Mouse (Mus musculus) G1E (cell line): Measurements from ENCODE around the gene S1pr2. TPM values are rescaled to one million over a fixed set of nuclear protein-coding genes. Genes with fewer than 3 reads are reported as not detected.

Source experiments
- ATAC-seq: 2 replicates; pipeline ENCODE4 v1.8.0; 2016; ENCODE audit warnings: mild to moderate bottlenecking; ENCODE audit not compliant: insufficient number of reproducible peaks, poor library complexity, low FRiP score, severe bottlenecking; ENCODE audit errors: extremely low read depth
- DNase-seq: peaks from one replicate; pipeline ENCODE4 v3.0.0; 2012; ENCODE audit warnings: low spot score
- H3K27me3 ChIP-seq: 2 replicates; pipeline ENCODE4 v1.6.1; 2012; ENCODE audit warnings: mild to moderate bottlenecking, low read length, inconsistent platforms; ENCODE audit not compliant: insufficient read depth
- H3K36me3 ChIP-seq: replicated peaks from 2 replicates; pipeline ENCODE3; 2012; ENCODE audit warnings: mild to moderate bottlenecking, inconsistent platforms
- H3K4me1 ChIP-seq: 2 replicates; pipeline ENCODE4 v1.6.1; 2012; ENCODE audit warnings: low read depth, low read length, inconsistent platforms, mixed read lengths; ENCODE audit not compliant: insufficient read depth
- H3K4me3 ChIP-seq: 2 replicates; pipeline ENCODE4 v1.5.1; 2012; ENCODE audit warnings: low read depth, mild to moderate bottlenecking, inconsistent platforms, low read length, moderate library complexity, mixed read lengths
- H3K9me3 ChIP-seq: replicated peaks from 2 replicates; pipeline ENCODE4 v1.6.1; 2012; ENCODE audit warnings: inconsistent platforms
- CTCF ChIP-seq: IDR thresholded peaks from 2 replicates; pipeline ENCODE4 v1.5.1; 2012; ENCODE audit warnings: low read depth, low read length, inconsistent platforms, mixed read lengths
- GATA1 ChIP-seq: IDR thresholded peaks from 2 replicates; pipeline ENCODE4 v1.6.1; 2012; ENCODE audit warnings: borderline replicate concordance, low read length, inconsistent platforms, mixed read lengths
- GATA2 ChIP-seq: IDR thresholded peaks from 2 replicates; pipeline ENCODE4 v1.6.1; 2012; ENCODE audit warnings: low read depth, low read length, inconsistent platforms, borderline replicate concordance
- POLR2AphosphoS5 ChIP-seq: IDR thresholded peaks from 2 replicates; pipeline ENCODE4 v1.6.1; 2012; ENCODE audit warnings: low read depth, low read length, inconsistent platforms; ENCODE audit not compliant: insufficient replicate concordance
- TAL1 ChIP-seq: conservative IDR thresholded peaks from 2 replicates; pipeline ENCODE4 v1.6.1; 2012; ENCODE audit warnings: low read depth, low read length, inconsistent platforms, mixed read lengths
- polyA plus RNA-seq: library from polyadenylated mRNA; stranded (reverse); fragments of >175 nt; gene quantifications from 2 replicates; pipeline ENCODE4 v1.2.3, GENCODE M21; 2012
- total RNA-seq, 2 experiments: library from RNA; stranded (forward) in 1 of 2; stranded (reverse) in 1 of 2; fragments of 200-1000 nt in 1 of 2; fragments of >200 nt in 1 of 2; fragmentation: Nextera tagmentation in 1 of 2; gene quantifications; 2 replicates each; pipeline ENCODE4 v1.2.3; 2014 to 2017

Gene S1pr2
- total and polyA plus RNA-seq, 3 experiments = 1.6 to 8.4 (median 2.1) TPM

DNA sequence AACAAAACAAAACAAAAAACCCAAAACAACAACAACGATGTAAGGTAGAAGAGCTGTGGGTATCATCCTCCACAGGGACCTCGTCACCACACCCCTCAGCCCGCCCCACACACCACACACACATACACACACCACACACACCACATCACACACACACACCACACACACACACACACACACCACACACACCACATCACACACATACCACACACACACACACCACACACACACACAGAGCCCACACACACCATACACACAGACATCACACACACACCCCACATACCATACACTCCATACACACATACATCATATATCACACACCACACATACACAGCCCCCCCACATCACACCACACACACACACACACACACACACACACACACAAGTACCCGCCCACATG is 15.0 kb upstream of the S1pr2 start:
- peaks cover 16% of the 10 kb centered on the region for H3K4me1 ChIP-seq
- TF ChIP-seq TAL1 (no peak), CTCF (no peak), POLR2AphosphoS5 (no peak), GATA2 (no peak), GATA1 (no peak)
- ATAC-seq (no peak), DNase-seq (no peak)
- peaks cover 21% of the 10 kb centered on the region for H3K27me3 ChIP-seq
- H3K36me3 ChIP-seq = peaks cover 2% of the 10 kb centered on the region
- H3K9me3 ChIP-seq = no peaks in the 10 kb centered on the region
- no peak overlapping the region for H3K4me3 ChIP-seq

DNA sequence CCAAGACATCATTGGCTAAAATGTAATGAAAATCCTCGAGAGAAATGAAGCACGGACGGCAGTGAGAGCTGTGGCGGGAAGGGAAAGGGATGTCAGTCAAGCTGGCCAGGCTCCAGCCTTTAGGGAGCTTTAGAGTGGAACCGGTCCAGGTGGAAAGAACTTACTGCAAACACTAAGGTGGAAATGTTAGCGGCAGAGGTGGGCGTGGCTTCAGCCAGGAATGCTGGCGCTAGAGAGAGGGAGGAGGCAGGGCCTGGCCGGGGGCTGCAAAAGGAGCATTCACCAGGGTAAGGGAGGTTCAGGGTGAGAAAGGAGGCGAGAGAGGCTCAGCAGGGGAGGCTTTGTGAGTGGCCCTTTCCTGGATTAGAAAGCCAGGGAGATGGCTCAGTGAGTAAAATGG is 14.3 kb upstream of the S1pr2 start:
- TF ChIP-seq CTCF (no peak), POLR2AphosphoS5 (no peak), TAL1 (no peak), GATA1 (no peak), GATA2 (no peak)
- ATAC-seq = no peak
- Histone ChIP-seq H3K4me1 (peaks cover 16% of the 10 kb centered on the region), H3K4me3 (no peak overlapping the region), H3K9me3 (no peaks in the 10 kb centered on the region), H3K27me3 (peaks cover 25% of the 10 kb centered on the region), H3K36me3 (peaks cover 2% of the 10 kb centered on the region)
- no peak for DNase-seq

- Histone ChIP-seq H3K27me3 (peaks cover 27% of the 10 kb centered on the region), H3K4me3 (no peak overlapping the region), H3K36me3 (no peaks in the 10 kb centered on the region), H3K4me1 (peaks cover 18% of the 10 kb centered on the region), H3K9me3 (no peaks in the 10 kb centered on the region)
- ATAC-seq (no peak), DNase-seq (no peak)
- TF ChIP-seq GATA2 (no peak), CTCF (no peak)
Measured at GRCm38 (mm10) chr9:20987953-20988352, 11.4 kb upstream of the S1pr2 start.

- peaks cover 20% of the 10 kb centered on the region for H3K4me1 ChIP-seq
- DNase-seq = no peak
Measured at GRCm38 (mm10) chr9:20986952-20987686, 10.5 kb upstream of the S1pr2 start.

DNA sequence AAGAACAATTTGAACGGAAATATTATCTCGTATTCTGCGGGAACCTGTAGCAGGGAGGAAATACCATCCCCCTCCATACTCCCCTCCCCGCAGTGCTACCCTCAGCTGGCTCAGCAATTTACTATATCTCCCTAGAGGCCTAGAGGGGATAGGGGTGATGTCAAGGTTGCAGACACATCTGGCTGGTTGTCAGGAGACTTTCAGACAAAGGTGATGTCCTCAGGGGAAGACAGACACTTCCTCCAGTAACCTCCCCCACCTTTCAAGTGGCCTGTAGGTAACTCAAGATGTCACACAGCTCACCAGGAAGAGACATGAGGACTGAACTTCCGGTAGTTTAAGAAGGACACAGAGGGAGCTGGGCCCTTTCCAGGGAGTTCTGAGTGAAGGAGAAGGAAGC is 6.6 kb upstream of the S1pr2 start:
- H3K27me3 ChIP-seq = peaks cover 28% of the 10 kb centered on the region
- TF ChIP-seq CTCF (no peak), GATA1 (no peak), TAL1 (no peak), POLR2AphosphoS5 (no peak), GATA2 (no peak)
- peaks cover 22% of the 10 kb centered on the region for H3K4me1 ChIP-seq
- H3K36me3 ChIP-seq = no peaks in the 10 kb centered on the region
- H3K9me3 ChIP-seq = no peaks in the 10 kb centered on the region
- DNase-seq (no peak), ATAC-seq (no peak)
- H3K4me3 ChIP-seq = no peak overlapping the region

More at GRCm38 (mm10) chr9:20986952-20987686, 10.5 kb upstream of the S1pr2 start:
- TF ChIP-seq GATA2 (no peak), CTCF (no peak), TAL1 (no peak), POLR2AphosphoS5 (no peak), GATA1 (no peak)
- Histone ChIP-seq H3K27me3 (peaks cover 30% of the 10 kb centered on the region), H3K36me3 (no peaks in the 10 kb centered on the region), H3K9me3 (no peaks in the 10 kb centered on the region), H3K4me3 (no peak overlapping the region)
- no peak for ATAC-seq

GRCm38 (mm10) chr9:20982171-20982570 is 5.6 kb upstream of the S1pr2 start:
- H3K27me3 ChIP-seq = peaks cover 20% of the 10 kb centered on the region
- DNase-seq = no peak
- peaks cover 24% of the 10 kb centered on the region for H3K4me1 ChIP-seq
- H3K4me3 ChIP-seq = no peak overlapping the region
- no peak for ATAC-seq
- no peaks in the 10 kb centered on the region for H3K9me3 ChIP-seq
- H3K36me3 ChIP-seq = no peaks in the 10 kb centered on the region
- TF ChIP-seq GATA2 = no peak
